7 mouse cellular contexts compared by ENCODE assay signal in the genomic region with DNA sequence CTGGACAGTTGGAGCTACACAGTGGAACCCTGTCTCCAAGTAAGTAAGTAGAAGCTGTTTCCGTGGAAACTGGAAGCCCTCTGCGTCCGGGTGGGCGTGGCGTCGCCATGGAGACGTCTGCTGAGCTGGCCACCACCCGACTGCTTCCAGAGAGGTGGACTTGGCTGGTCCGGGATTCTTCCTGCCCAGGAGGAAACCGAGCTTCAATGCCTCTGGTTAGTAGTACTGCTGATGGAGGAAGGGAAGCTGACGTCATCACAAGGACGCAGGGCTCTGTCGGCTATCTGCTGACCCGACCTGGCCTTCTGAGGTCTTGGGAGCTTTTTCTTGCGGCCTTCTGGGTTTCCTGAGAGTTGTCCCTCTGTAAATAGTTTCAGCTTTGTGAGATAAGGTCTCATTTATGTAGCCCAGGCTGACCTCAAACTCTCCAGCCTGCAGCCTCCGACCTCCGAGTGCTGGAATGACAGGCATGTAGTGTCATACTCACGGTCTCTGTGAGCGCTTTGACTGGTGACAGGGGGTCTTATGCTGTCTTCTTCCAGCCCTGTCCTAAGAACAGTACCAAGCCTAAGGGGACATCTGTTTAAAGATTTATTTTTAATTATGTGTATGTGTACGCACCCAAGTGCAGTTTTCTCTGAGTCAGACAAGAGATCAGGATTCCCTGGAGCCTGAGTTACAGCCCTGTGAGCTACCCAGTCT. TPM values are rescaled to one million over a fixed set of nuclear protein-coding genes. Genes with fewer than 3 reads are reported as not detected.
A peak's percentile ranks its signal among the peaks of the same experiment; 100 is the strongest.
DNase-seq lines count a peak whose midpoint lies in the region; ATAC-seq lines count a peak whose summit lies in the region.

No protein-coding gene starts in this region.

- H3K27me3 ChIP-seq in intestine, embryonic 14.5 days (replicated peaks; ENCODE audit: control insufficient read depth, insufficient read depth, low read length) = no peaks in the 10 kb centered on the region
- H3K27me3 ChIP-seq in midbrain, embryonic 11.5 days (ENCODE audit: control insufficient read depth, insufficient read depth, low read length) = no peaks in the 10 kb centered on the region
- no peaks in the 10 kb centered on the region for H3K27me3 ChIP-seq in stomach, embryonic 14.5 days (ENCODE audit: control insufficient read depth, insufficient read depth, low read length)

- peak overlapping the region; percentile 30; the same call in 1 of the 2 replicates for H3K4me2 ChIP-seq in intestine, embryonic 14.5 days (ENCODE audit: low read length)
- peak overlapping the region; percentile 38 for H3K4me2 ChIP-seq in midbrain, embryonic 11.5 days
- peak overlapping the region; percentile 30 for H3K4me2 ChIP-seq in stomach, embryonic 14.5 days (replicated peaks; ENCODE audit: low read depth, low read length)

- peaks cover 23% of the 10 kb centered on the region for H3K4me1 ChIP-seq in intestine, embryonic 14.5 days (replicated peaks; ENCODE audit: control insufficient read depth, insufficient read depth, low read length)
- H3K4me1 ChIP-seq in midbrain, embryonic 11.5 days (ENCODE audit: control insufficient read depth, insufficient read depth, low read length) = peaks cover 20% of the 10 kb centered on the region
- H3K4me1 ChIP-seq in stomach, embryonic 14.5 days (ENCODE audit: control insufficient read depth, insufficient read depth, low read length) = peaks cover 26% of the 10 kb centered on the region

- no peak overlapping the region for H3K9ac ChIP-seq in intestine, embryonic 14.5 days (ENCODE audit: low read length)
- peak overlapping the region; percentile 16; the same call in 1 of the 2 replicates for H3K9ac ChIP-seq in midbrain, embryonic 11.5 days (ENCODE audit: low read length)
- H3K9ac ChIP-seq in stomach, embryonic 14.5 days (replicated peaks; ENCODE audit: low read depth, low read length) = no peak overlapping the region

- peak overlapping the region; percentile 57; the same call in 1 of the 2 replicates for H3K27ac ChIP-seq in intestine, embryonic 14.5 days (ENCODE audit: low read depth)
- no peak overlapping the region for H3K27ac ChIP-seq in midbrain, embryonic 11.5 days (ENCODE audit: low read depth, low read length)
- no peak overlapping the region for H3K27ac ChIP-seq in stomach, embryonic 14.5 days (ENCODE audit: low read length)

- no peak overlapping the region for H3K4me3 ChIP-seq in intestine, embryonic 14.5 days (ENCODE audit: low read depth, low read length)
- peak overlapping the region; percentile 13 for H3K4me3 ChIP-seq in midbrain, embryonic 11.5 days (ENCODE audit: low read depth, low read length)
- H3K4me3 ChIP-seq in stomach, embryonic 14.5 days (ENCODE audit: low read depth, low read length) = no peak overlapping the region

- 9% methylated on average over 20 of the region's 20 CpGs for WGBS in intestine, embryonic 14.5 days
- 15% methylated on average over 20 of the region's 20 CpGs for WGBS in midbrain, embryonic 11.5 days
- 7% methylated on average over 20 of the region's 20 CpGs for WGBS in stomach, embryonic 14.5 days

- H3K9me3 ChIP-seq in intestine, embryonic 14.5 days (ENCODE audit: control insufficient read depth, low read length) = no peaks in the 10 kb centered on the region
- no peaks in the 10 kb centered on the region for H3K9me3 ChIP-seq in midbrain, embryonic 11.5 days (ENCODE audit: control insufficient read depth, low read length)
- H3K9me3 ChIP-seq in stomach, embryonic 14.5 days (ENCODE audit: control insufficient read depth, low read depth, low read length) = no peaks in the 10 kb centered on the region

- peak; percentile 36 for ATAC-seq in granulocyte monocyte progenitor cell, adult 5-6 weeks (replicated peaks; ENCODE audit: poor library complexity, severe bottlenecking)
- ATAC-seq in intestine, embryonic 14.5 days (replicated peaks; ENCODE audit: low FRiP score, low TSS enrichment, low read depth) = 0 out of 2 replicates have a peak, but pooled peaks have one; percentile 6
- ATAC-seq in midbrain, embryonic 11.5 days (ENCODE audit: low FRiP score) = peak; percentile 54
- ATAC-seq in stomach, embryonic 14.5 days (ENCODE audit: insufficient number of reproducible peaks, insufficient read depth, low FRiP score, low read depth) = 0 out of 2 replicates have a peak, but pooled peaks have one; percentile 7

- H3K36me3 ChIP-seq in intestine, embryonic 14.5 days (ENCODE audit: control insufficient read depth, insufficient read depth, low read length) = no peaks in the 10 kb centered on the region
- no peaks in the 10 kb centered on the region for H3K36me3 ChIP-seq in midbrain, embryonic 11.5 days (ENCODE audit: control insufficient read depth, insufficient read depth, low read length)
- H3K36me3 ChIP-seq in stomach, embryonic 14.5 days (ENCODE audit: control insufficient read depth, insufficient read depth, low read length) = no peaks in the 10 kb centered on the region

- DNase-seq in adrenal gland, adult 2 months = peak; percentile 91
- peak; percentile 85 for DNase-seq in embryo, embryonic 9.5 days (ENCODE audit: extremely low spot score)
- DNase-seq in intestine, embryonic 14.5 days (ENCODE audit: low spot score) = peak; percentile 84
- peak; percentile 77 to 94 for DNase-seq in left cerebral cortex, postnatal 25 days (ENCODE audit: low spot score in 2 of 2)
- DNase-seq in midbrain, embryonic 11.5 days (ENCODE audit: low spot score, missing footprints) = peak; percentile 98

- intact Hi-C loops in left cerebral cortex, postnatal 25 days (cut with DNase I) = no loop called here

RNA-seq across cellular contexts. Expression of a gene that starts 3.4 kb away (rescaled TPM):
- total RNA-seq in adrenal gland, adult 2 months (2021) = 10 to 100 TPM; 13.3 to 21.5 TPM
- polyA plus RNA-seq in adrenal gland, adult 2 months (2012; rRNA removed) = 15.1 and 16.8 TPM in 2 replicates
- 4.5 and 5.1 TPM in 2 replicates for total RNA-seq in granulocyte monocyte progenitor cell, adult 5-6 weeks (2014; fragmentation: Nextera tagmentation)
- total RNA-seq in granulocyte monocyte progenitor cell, adult 5-6 weeks (2017) = 2.5 and 7.9 TPM in 2 replicates
- 4.7 and 4.8 TPM in 2 replicates for polyA plus RNA-seq in intestine, embryonic 14.5 days (2014; fragmentation: Nextera tagmentation; extraction: Ambion mirVana)
- 100 to 1,000 TPM; 106 to 120 TPM for total RNA-seq in left cerebral cortex, postnatal 25 days (2021)
- 5.6 and 5.8 TPM in 2 replicates for polyA plus RNA-seq in midbrain, embryonic 11.5 days (2014; fragmentation: Nextera tagmentation; extraction: Ambion mirVana)
- 4.1 and 4.4 TPM in 2 replicates for polyA plus RNA-seq in stomach, embryonic 14.5 days (2014; fragmentation: Nextera tagmentation; extraction: Ambion mirVana)

RNA-seq across cellular contexts. Expression of a gene that starts 4.4 kb away (rescaled TPM):
- total RNA-seq in adrenal gland, adult 2 months (2021) = not detected
- polyA plus RNA-seq in adrenal gland, adult 2 months (2012; rRNA removed) = 0.04 TPM in 1 of 2 replicates, not detected in the other
- total RNA-seq in granulocyte monocyte progenitor cell, adult 5-6 weeks (2014; fragmentation: Nextera tagmentation) = not detected in 2 replicates
- not detected in 2 replicates for total RNA-seq in granulocyte monocyte progenitor cell, adult 5-6 weeks (2017)
- 0.08 TPM in 1 of 2 replicates, not detected in the other for polyA plus RNA-seq in intestine, embryonic 14.5 days (2014; fragmentation: Nextera tagmentation; extraction: Ambion mirVana)
- total RNA-seq in left cerebral cortex, postnatal 25 days (2021) = under 1 TPM; 0.16 to 0.23 TPM
- polyA plus RNA-seq in midbrain, embryonic 11.5 days (2014; fragmentation: Nextera tagmentation; extraction: Ambion mirVana) = 0.30 TPM in 1 of 2 replicates, not detected in the other
- 0.17 TPM in 1 of 2 replicates, not detected in the other for polyA plus RNA-seq in stomach, embryonic 14.5 days (2014; fragmentation: Nextera tagmentation; extraction: Ambion mirVana)

RNA-seq across cellular contexts. Expression of a gene that starts 25.6 kb away (rescaled TPM):
- total RNA-seq in adrenal gland, adult 2 months (2021) = 10 to 100 TPM; 40.0 to 48.4 TPM
- 25.2 and 29.5 TPM in 2 replicates for polyA plus RNA-seq in adrenal gland, adult 2 months (2012; rRNA removed)
- total RNA-seq in granulocyte monocyte progenitor cell, adult 5-6 weeks (2014; fragmentation: Nextera tagmentation) = 284 and 297 TPM in 2 replicates
- 146 and 201 TPM in 2 replicates for total RNA-seq in granulocyte monocyte progenitor cell, adult 5-6 weeks (2017)
- polyA plus RNA-seq in intestine, embryonic 14.5 days (2014; fragmentation: Nextera tagmentation; extraction: Ambion mirVana) = 298 and 318 TPM in 2 replicates
- total RNA-seq in left cerebral cortex, postnatal 25 days (2021) = 10 to 100 TPM; 56.1 to 61.2 TPM
- 321 and 338 TPM in 2 replicates for polyA plus RNA-seq in midbrain, embryonic 11.5 days (2014; fragmentation: Nextera tagmentation; extraction: Ambion mirVana)
- polyA plus RNA-seq in stomach, embryonic 14.5 days (2014; fragmentation: Nextera tagmentation; extraction: Ambion mirVana) = 278 and 285 TPM in 2 replicates

RNA-seq across cellular contexts. Expression of a gene that starts 59.2 kb away (rescaled TPM):
- 1 to 10 TPM; 2.8 to 6.3 TPM for total RNA-seq in adrenal gland, adult 2 months (2021)
- 1.9 and 2.7 TPM in 2 replicates for polyA plus RNA-seq in adrenal gland, adult 2 months (2012; rRNA removed)
- 43.8 and 50.9 TPM in 2 replicates for total RNA-seq in granulocyte monocyte progenitor cell, adult 5-6 weeks (2014; fragmentation: Nextera tagmentation)
- 34.0 TPM in 2 replicates for total RNA-seq in granulocyte monocyte progenitor cell, adult 5-6 weeks (2017)
- 1.9 and 2.3 TPM in 2 replicates for polyA plus RNA-seq in intestine, embryonic 14.5 days (2014; fragmentation: Nextera tagmentation; extraction: Ambion mirVana)
- 1 to 10 TPM; 1.5 to 4.2 TPM for total RNA-seq in left cerebral cortex, postnatal 25 days (2021)
- 1.5 and 1.6 TPM in 2 replicates for polyA plus RNA-seq in midbrain, embryonic 11.5 days (2014; fragmentation: Nextera tagmentation; extraction: Ambion mirVana)
- 1.2 and 1.6 TPM in 2 replicates for polyA plus RNA-seq in stomach, embryonic 14.5 days (2014; fragmentation: Nextera tagmentation; extraction: Ambion mirVana)
